Mouse (Mus musculus) kidney, adult 9 months (tissue): ENCODE data around the gene Vmn1r234.
"Not testable (repeated sequence)": the region's sequence is repeated elsewhere in the genome, so short reads cannot be mapped to it uniquely, and the experiment has no call there.

Source experiments
- DNase-seq: peaks from one replicate; pipeline ENCODE4 v3.0.0; 2022

The Vmn1r234 gene

DNA sequence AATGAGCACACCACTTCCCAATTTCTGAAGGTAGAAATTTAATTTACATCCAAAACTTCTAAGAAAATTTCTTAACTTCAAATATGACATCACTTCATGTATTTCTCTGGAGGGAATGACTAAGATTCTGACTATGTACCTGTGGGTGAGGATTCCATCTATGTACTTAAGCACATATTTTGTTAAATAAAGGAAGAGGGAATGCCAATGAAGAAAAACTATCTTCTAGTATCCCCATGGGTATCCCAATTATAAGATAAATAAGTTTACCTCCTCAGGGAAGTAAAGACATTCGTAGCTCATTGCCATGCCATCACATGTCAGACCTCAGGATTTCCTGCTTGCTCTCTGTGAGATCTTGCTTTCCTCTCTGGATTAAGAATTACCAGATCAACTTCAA lies at the start of gene Vmn1r234:
Gene Vmn1r234, plus strand, starts transcription at position 301 of the 400 bp plus-strand sequence.
- no peak for DNase-seq

DNA sequence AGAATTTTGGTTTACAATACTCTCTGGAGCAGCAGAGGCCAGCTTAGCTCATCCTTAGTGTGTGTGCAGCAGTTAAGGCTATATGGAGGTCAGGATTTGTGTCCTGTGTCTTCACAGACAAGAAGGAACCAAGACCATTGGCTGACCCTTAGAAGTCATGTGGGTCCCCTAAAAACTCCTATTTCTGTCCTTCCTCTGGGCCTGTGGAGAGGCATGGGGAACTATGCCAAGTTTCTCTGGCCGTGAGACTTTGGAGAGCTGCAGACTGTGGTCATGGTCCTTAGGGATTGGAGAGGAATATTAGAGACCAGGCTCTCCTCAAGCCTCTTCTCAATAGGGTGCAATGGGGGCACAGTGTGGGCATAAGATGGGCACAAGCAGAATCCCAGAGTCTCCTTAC lies 14.8 kb upstream of the Vmn1r234 start:
- DNase-seq, result not testable (repeated sequence)

DNA sequence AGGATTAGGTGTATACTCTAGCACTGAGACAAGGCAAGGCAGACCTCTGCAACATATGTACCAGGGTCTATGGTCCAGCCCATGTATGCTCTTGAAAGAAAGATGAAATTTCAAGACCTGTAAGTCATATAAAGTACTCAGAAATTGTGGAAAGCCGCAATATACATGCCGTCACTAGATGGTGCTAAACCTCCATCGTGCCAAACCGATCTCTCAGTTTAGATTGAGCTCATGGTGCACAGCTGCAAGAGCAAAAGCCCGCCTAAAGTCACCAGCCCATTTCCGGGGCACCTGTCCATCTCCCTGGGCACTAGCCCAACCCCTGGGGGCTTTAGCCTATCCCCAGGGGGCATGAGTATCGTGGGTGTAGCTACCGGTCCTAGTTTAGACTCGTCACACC lies 5.8 kb downstream of the Vmn1r234 start:
- DNase-seq, result peak; percentile 58

DNA sequence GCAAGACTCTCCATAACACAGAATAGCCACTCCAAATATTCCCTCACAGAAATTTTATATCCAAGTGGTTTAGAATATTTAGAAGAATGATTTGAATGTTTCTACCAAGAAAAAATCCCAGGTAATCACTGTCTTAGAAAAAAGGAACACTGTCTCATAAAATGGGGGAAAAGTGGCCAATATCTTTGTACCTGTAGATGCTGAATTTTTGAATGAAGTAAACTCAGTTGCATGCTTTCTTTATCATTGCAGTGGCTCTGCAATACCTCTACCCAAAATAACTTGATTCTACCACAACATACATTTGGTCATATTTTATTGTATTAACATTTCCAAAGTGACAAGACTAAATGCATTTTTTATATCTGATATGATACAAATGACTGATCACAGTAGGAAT lies 30.2 kb downstream of the Vmn1r234 start, which contains the start of gene Vmn1r235:
Gene Vmn1r235, plus strand, starts transcription at position 301 of the 400 bp plus-strand sequence.
- DNase-seq, result no peak

DNA sequence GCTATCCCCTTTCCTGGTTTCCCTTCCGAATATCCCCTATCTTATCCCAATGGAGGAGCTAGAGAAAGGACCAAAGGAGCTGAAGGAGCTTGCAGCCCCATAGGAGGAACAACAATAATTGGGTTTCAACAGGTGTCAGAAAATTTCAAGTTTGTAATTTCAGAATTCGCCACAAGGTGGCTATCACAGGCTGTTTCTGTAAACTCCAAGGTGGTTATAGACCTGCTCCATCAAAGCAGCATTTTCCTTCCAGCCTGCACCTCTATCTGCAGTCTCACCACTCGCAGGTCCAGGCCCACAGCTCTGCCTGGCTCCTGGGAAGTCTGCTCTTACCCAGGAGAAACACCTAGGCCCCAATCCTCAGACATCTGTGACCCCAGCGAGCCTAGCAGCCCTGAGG lies 46.2 kb downstream of the Vmn1r234 start:
- peak; percentile 79 for DNase-seq

DNA sequence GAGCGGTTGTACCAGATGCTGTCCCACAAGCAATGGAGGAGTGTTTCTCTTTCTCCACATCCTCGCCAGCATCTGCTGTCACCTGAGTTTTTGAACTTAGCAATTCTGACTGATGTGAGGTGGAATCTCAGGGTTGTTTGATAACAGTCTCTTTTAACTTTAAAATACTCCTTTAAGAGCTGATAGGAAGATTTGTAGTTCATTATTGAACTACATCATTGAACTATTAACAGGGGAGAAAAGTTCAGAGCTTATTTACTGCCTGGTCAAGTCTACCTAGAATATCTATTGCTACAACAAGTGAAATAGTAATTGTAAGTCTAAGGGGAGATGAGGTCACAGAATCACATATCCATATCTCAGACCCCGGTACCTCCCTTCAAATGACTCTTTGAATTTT lies 56.8 kb downstream of the Vmn1r234 start, which contains the start of gene Vmn1r236:
Gene Vmn1r236, plus strand, starts transcription at position 301 of the 400 bp plus-strand sequence.
- DNase-seq, result no peak

DNA sequence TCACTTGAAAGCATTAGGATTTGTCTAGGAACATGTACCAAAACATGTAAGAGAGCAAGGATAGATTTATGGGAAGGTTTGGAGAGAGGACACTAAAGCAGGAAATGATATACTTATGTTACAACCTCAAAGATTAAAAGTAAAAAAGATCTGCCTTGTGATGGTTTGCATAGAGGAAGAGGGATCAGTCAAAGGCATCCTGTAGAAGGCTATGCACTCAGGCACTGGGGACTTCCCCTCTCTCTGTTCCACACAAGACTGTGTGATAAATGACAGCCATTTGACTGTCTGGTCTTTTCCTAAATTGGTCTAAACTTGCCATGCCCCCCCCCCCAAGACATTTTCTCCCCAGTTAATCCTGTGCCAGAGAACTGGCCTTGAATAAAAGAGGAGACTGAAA lies 58.5 kb downstream of the Vmn1r234 start:
- no peak for DNase-seq
